Mouse (Mus musculus): ENCODE measurements at regions not wholly inside any gene's neighbourhood (a gene's known extent, or its start where the extent isn't known, plus 50 kb on each side); places are given as distances from the start of the nearest gene placed in this dataset.

- TF ChIP-seq CTCF (IDR thresholded peaks at IDR 0.05; ENCODE audit: extremely low read depth, insufficient read depth, insufficient read length, insufficient replicate concordance) (no peak), POLR2A (IDR thresholded peaks at IDR 0.05; ENCODE audit: low read depth, low read length) (no peak)
Observed at GRCm38 (mm10) chr8:10903957-10904356, 104.3 kb downstream of the Irs2 start.
